Mouse (Mus musculus) kidney, embryonic 14.5 days (tissue): ENCODE data around the gene Klb. TPM values are rescaled to one million over a fixed set of nuclear protein-coding genes. Genes with fewer than 3 reads are reported as not detected.

Experiments used
- ATAC-seq: fragments of 200-750 bp; cut with Nextera tagmentation; 2 replicates; pipeline ENCODE4 v1.8.0; 2017; ENCODE audit warnings: moderate number of reproducible peaks, mild to moderate bottlenecking, moderate TSS enrichment, moderate library complexity; ENCODE audit not compliant: low FRiP score, low TSS enrichment
- H3K27ac ChIP-seq: fragments of 300-500 bp; sonication (generic); 2 replicates; pipeline ENCODE4 v1.5.1; 2014; ENCODE audit warnings: low read depth, mild to moderate bottlenecking, low read length, moderate library complexity, mixed read lengths
- H3K27me3 ChIP-seq: fragments of 300-500 bp; sonication (generic); 2 replicates; pipeline ENCODE4 v1.6.1; 2014; ENCODE audit warnings: mild to moderate bottlenecking, low read length; ENCODE audit not compliant: control insufficient read depth, insufficient read depth
- H3K36me3 ChIP-seq: fragments of 300-500 bp; sonication (generic); 2 replicates; pipeline ENCODE4 v1.6.1; 2014; ENCODE audit warnings: low read length, mixed read lengths; ENCODE audit not compliant: control insufficient read depth, insufficient read depth
- H3K4me1 ChIP-seq: fragments of 300-500 bp; sonication (generic); 2 replicates; pipeline ENCODE4 v1.6.1; 2014; ENCODE audit warnings: low read length, mixed read lengths; ENCODE audit not compliant: control insufficient read depth, insufficient read depth
- H3K4me2 ChIP-seq: fragments of 300-500 bp; sonication (generic); replicated peaks from 2 replicates; pipeline ENCODE4 v1.6.1; 2014; ENCODE audit warnings: low read depth, mild to moderate bottlenecking, low read length
- H3K4me3 ChIP-seq: fragments of 300-500 bp; sonication (generic); 2 replicates; pipeline ENCODE4 v1.5.1; 2014; ENCODE audit warnings: mild to moderate bottlenecking, low read length
- H3K9ac ChIP-seq: fragments of 300-500 bp; sonication (generic); 2 replicates; pipeline ENCODE4 v1.6.1; 2014; ENCODE audit warnings: low read depth, mild to moderate bottlenecking, low read length, moderate library complexity
- H3K9me3 ChIP-seq: fragments of 300-500 bp; sonication (generic); 2 replicates; pipeline ENCODE4 v1.6.1; 2016; ENCODE audit warnings: low read length; ENCODE audit not compliant: control insufficient read depth
- WGBS: fragments of 180-500 bp; shearing (Covaris S2); extraction: QIAGEN DNeasy Blood & Tissue Kit; methylation state at CpG from one replicate; pipeline ENCODE4 v1.1.7; 2014; 5-methylcytosine and 5-hydroxymethylcytosine counted together
- polyA plus RNA-seq: library from polyadenylated mRNA; unstranded; fragments of >200 nt; fragmentation: Nextera tagmentation; extraction: Ambion mirVana; gene quantifications from 2 replicates; pipeline ENCODE4 v1.2.1, GENCODE M21; 2014

Klb gene
- polyA plus RNA-seq, 1 experiment from 2014 or later = not detected

DNA sequence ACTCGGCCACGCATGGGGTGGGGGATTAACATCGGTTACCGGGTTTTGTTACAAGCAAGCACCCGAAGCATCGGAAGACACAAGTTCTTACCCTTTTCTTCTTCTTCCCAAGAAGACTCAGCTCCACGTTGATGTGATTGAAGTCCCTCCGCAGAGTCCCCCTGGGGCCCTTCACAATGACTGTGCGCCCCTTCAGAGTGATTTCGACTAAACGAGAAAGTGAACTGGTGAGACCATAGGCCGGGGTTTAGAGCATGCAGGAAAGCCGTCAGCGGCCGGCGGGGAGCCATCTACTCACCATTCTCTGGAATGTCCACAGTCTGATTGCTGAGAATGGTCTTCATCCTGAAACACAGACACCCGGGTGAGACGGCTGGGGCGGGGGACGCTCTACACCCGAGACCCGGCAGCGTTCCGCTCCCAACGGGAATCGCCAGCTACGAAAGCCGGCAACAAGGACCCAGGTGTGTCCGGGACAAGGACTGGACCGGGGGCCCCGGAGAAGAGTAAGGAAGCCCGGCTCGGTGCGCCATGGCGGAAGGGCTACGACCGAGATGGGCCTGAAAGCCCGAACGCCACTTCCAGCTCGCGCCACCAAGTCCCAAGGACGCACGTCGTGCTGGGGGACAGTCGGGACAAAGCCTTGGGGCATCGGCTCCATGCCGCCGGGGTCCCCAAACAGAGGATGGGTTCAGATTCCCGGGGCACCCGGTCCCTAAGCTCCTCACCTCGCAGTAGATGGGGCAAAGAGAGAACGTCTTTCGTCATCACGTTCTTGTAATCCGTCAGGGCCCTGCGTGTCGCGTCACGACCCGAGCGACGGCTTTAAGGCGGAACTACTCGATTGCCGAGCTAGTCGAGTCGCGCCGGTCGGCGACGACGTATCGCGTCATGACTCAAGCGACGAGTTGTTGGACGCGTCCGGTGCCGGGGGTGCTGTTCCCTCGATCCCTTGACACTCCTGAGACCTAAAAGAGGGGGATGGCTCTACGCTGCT, 42.8 kb downstream of the Klb start, which contains the start of the genes Rpl9 and Lias:
Rpl9 (minus strand) TSS at position 797 of the 997 bp plus-strand sequence.
Lias (plus strand) TSS at position 850 of the 997 bp plus-strand sequence.
- peak within 1 kb of the TSS; percentile 74 for H3K27ac ChIP-seq
- peak within 1 kb of the TSS; percentile 71 for H3K4me3 ChIP-seq
- H3K27me3 ChIP-seq = no peaks in the 10 kb centered on the region
- H3K9ac ChIP-seq = peak within 1 kb of the TSS; percentile 95
- under 1% methylated on average over 81 of the region's 83 CpGs for WGBS
- ATAC-seq = peak; percentile 97
- no peaks in the 10 kb centered on the region for H3K9me3 ChIP-seq
- H3K4me1 ChIP-seq = peaks cover 8% of the 10 kb centered on the region; the same call in 1 of the 2 replicates
- H3K4me2 ChIP-seq = peak within 1 kb of the TSS; percentile 89
- H3K36me3 ChIP-seq = peaks cover 44% of the 10 kb centered on the region

DNA sequence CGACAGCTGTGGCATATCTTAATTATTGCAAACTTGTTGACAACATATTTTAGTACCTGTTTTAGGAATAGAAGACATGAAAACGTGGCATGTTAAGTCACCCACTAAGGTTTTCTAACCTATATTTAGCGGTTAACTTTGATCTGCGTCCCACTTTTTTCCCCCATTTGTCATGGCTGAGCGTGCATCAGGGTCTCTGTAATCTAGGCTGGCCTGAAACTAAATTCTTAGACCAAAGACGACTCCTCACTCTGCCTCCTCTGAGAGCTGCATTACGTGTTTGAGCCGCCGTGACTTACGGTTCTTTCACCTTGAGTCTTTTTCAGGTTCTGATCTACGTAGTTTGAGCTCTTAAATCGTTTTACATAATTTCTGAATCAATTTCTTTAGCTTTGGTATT, 43.6 kb downstream of the Klb start:
- peak overlapping the region; percentile 71 for H3K4me3 ChIP-seq
- H3K27ac ChIP-seq = 0 out of 2 replicates have a peak overlapping the region, but pooled peaks have one; percentile 10
- H3K27me3 ChIP-seq = no peaks in the 10 kb centered on the region
- H3K36me3 ChIP-seq = peaks cover 50% of the 10 kb centered on the region
- peak overlapping the region; percentile 57 for H3K4me2 ChIP-seq
- H3K9ac ChIP-seq = peak overlapping the region; percentile 60
- ATAC-seq = peak; percentile 45; the same call in 1 of the 2 replicates
- 2% methylated on average over 12 of the region's 12 CpGs for WGBS
- peaks cover 8% of the 10 kb centered on the region; the same call in 1 of the 2 replicates for H3K4me1 ChIP-seq
- H3K9me3 ChIP-seq = no peaks in the 10 kb centered on the region

DNA sequence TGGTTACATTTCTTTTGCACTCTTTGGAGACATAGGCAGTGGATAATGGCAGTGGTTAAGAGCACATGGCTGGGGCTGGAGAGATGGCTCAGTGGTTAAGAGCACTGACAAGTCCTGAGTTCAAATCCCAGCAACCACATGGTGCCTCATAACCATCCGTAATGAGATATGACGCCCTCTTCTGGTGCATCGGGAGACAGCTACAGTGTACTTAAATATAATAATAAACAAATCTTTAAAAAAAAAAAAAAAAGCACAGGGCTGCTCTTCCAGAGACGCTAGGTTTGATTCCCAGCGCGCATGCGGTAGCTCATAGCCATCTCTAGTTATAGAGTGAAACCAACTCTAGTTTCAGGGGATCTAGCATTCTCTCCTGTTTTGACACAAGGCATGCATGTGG, 46.3 kb downstream of the Klb start:
- no peak overlapping the region for H3K27ac ChIP-seq
- no peak overlapping the region for H3K4me3 ChIP-seq
- H3K27me3 ChIP-seq = no peaks in the 10 kb centered on the region
- no peak for ATAC-seq
- H3K4me2 ChIP-seq = no peak overlapping the region
- peaks cover 43% of the 10 kb centered on the region for H3K36me3 ChIP-seq
- H3K9me3 ChIP-seq = no peaks in the 10 kb centered on the region
- no peak overlapping the region for H3K9ac ChIP-seq
- WGBS = 94% methylated on average over 7 of the region's 7 CpGs
- H3K4me1 ChIP-seq = peaks cover 8% of the 10 kb centered on the region; the same call in 1 of the 2 replicates

DNA sequence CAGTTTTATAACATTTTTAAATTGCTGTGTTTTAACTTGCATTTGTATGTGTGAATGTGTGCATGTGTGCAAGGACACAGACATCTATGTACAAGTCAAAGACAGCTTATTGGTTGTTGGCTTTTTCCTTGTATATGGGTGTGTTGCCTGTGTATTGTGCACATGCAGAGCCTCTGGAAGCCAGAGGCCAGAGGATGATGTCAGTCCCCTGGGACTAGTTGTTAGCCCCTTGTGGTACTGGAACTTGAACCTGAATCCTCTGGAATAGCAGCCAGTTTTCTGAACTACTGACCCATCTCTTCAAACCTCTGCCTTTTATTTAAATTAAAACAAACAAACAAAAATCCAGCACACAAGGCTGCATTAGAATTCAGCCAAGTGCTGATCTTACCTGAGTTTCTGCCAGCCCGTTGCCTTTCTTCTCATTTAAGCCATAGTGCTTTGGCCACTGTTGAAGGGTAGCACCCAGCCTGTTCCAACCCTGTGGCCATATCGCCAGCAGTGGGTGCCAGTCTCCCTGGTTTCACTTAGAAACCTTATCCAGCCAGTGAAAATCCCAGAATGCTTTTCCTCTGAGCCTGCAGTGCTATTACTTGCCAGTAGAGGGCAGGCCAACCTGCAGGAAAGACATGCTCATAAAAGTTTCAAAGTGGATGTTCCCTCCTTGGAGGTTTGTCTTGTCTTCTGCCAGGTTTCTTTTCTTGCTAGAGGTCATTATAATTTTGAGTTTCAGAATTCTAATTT, 53.3 kb downstream of the Klb start:
- no peaks in the 10 kb centered on the region for H3K4me1 ChIP-seq
- ATAC-seq = 0 out of 2 replicates have a peak, but pooled peaks have one; percentile 66
- 35% methylated on average over 2 of the region's 2 CpGs for WGBS
- no peaks in the 10 kb centered on the region for H3K9me3 ChIP-seq
- no peak overlapping the region for H3K27ac ChIP-seq
- H3K27me3 ChIP-seq = no peaks in the 10 kb centered on the region
- peaks cover 67% of the 10 kb centered on the region for H3K36me3 ChIP-seq
- H3K9ac ChIP-seq = no peak overlapping the region
- no peak overlapping the region for H3K4me2 ChIP-seq
- H3K4me3 ChIP-seq = no peak overlapping the region

DNA sequence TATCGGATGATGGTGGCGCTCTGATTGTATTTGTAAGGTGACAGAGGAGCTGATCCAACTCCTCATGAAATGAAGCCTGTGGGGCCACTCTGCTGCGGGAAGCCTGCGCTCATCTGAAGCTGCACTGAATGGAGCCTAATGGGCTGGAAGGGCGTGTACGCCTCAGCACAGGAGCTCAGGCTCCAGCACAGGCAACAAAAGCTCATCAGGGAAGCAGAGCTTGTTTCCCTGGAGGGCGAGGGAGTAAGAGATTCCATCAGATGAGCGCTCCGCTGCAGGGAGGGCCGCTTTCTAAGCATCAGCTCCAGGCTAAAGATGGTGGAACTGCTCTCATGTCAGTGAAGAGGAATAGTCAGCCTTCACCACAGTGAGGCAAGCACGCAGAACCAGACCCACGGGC, 59.9 kb downstream of the Klb start:
- ATAC-seq = no peak
- WGBS = 63% methylated on average over 12 of the region's 12 CpGs
- Histone ChIP-seq H3K9me3 (no peaks in the 10 kb centered on the region), H3K27me3 (no peaks in the 10 kb centered on the region), H3K9ac (no peak overlapping the region), H3K4me1 (no peaks in the 10 kb centered on the region), H3K27ac (no peak overlapping the region), H3K4me3 (no peak overlapping the region), H3K4me2 (no peak overlapping the region), H3K36me3 (peaks cover 43% of the 10 kb centered on the region)

DNA sequence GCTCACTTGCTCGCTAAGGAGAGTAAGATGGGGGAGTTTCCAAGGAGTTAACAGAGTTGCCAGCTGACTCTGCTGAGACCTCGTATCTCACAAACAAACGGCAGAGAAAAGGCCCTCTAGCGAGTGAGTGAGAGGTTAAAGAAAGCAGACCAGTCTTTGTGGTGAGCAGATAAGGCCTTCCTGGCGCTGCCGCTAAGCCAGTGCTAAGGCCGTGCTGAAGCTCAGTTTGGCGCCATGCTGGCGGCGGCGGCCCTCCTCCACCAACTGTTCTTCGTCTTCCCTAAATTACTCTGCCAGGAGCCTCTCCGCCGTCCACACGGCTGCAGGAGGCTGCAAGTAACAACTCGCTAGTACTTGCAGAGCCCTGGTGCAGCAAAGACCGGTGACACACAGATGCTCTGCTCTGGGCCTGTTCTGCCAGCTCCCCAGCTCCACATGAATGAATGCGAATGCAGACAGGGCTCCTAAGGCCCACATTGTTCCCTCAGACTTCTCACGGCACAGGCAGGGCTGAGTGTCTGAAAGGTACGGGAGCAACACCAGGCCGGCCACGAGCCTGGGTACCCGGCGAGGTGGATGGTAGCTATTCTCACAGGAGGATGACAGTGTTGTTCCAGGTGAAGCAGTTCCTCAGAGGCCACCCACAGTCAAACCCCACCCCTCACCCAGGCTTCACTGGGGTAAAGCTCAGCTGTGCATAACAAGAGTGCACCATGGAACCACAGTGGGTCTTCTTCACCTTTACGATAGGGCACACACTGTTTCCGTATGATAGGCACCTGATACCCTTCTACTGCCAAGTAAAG, 67.7 kb downstream of the Klb start:
- Histone ChIP-seq H3K27me3 (no peaks in the 10 kb centered on the region), H3K36me3 (peaks cover 29% of the 10 kb centered on the region; the same call in 1 of the 2 replicates), H3K27ac (peak overlapping the region; percentile 86), H3K4me2 (peak overlapping the region; percentile 3), H3K4me3 (no peak overlapping the region), H3K9ac (peak overlapping the region; percentile 52; the same call in 1 of the 2 replicates), H3K9me3 (no peaks in the 10 kb centered on the region), H3K4me1 (peaks cover 7% of the 10 kb centered on the region; the same call in 1 of the 2 replicates)
- WGBS = 21% methylated on average over 26 of the region's 26 CpGs
- peak; percentile 76 for ATAC-seq

DNA sequence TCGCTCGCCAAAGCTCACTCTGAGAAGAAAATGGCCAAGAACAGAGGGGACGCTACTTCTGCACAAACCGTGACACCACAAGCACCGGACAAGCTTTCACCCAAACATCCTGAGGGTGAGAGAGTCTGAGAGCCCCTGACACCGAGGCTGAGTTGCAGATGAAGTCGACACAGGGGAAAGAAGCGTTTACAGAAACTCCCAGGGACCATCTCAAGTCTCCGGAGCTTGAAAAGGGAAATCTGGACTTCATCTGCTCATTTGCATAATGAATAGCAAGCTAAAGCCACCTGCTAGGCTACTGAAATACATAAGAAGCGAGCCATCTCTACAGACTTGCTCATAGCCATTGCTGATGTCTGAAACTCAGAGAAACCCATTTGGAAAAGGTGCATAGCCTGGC, 71.0 kb downstream of the Klb start:
- WGBS = 84% methylated on average over 10 of the region's 10 CpGs
- no peak for ATAC-seq
- H3K9me3 ChIP-seq = no peaks in the 10 kb centered on the region
- no peaks in the 10 kb centered on the region for H3K27me3 ChIP-seq
- peaks cover 7% of the 10 kb centered on the region; the same call in 1 of the 2 replicates for H3K4me1 ChIP-seq
- no peak overlapping the region for H3K9ac ChIP-seq
- no peak overlapping the region for H3K4me3 ChIP-seq
- H3K27ac ChIP-seq = no peak overlapping the region
- H3K36me3 ChIP-seq = peaks cover 38% of the 10 kb centered on the region; the same call in 1 of the 2 replicates
- H3K4me2 ChIP-seq = no peak overlapping the region

DNA sequence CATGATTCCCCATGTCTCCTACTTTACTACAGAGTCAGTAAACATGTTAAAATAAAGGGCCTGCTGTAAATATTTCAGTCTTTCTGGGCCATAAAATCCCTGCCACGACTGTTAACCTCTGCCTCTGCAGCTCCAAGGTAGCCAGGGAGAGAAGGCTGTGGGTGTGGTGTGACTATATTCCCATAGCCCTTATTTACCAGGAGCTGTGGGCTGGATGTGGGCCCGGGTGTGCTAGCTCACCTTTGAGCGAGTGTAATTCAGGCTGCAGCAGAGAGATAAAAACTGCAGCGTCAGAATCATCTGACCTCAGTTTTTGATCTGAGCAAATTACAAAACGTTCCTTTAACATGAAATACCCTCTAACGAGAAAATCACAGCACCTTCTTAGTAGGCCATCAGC, 72.7 kb downstream of the Klb start:
- H3K36me3 ChIP-seq = peaks cover 36% of the 10 kb centered on the region; the same call in 1 of the 2 replicates
- no peak overlapping the region for H3K9ac ChIP-seq
- H3K4me2 ChIP-seq = no peak overlapping the region
- H3K27ac ChIP-seq = no peak overlapping the region
- no peak overlapping the region for H3K4me3 ChIP-seq
- no peak for ATAC-seq
- no peaks in the 10 kb centered on the region for H3K27me3 ChIP-seq
- no peaks in the 10 kb centered on the region for H3K9me3 ChIP-seq
- peaks cover 5% of the 10 kb centered on the region; the same call in 1 of the 2 replicates for H3K4me1 ChIP-seq
- WGBS = 35% methylated on average over 6 of the region's 6 CpGs
